Mouse (Mus musculus) CH12.LX (cell line): ENCODE results near the gene Scrt2.

Experiments
- CTCF ChIP-seq, 2 experiments: IDR thresholded peaks in 1 of 2; conservative IDR thresholded peaks in 1 of 2; 2 replicates each; pipeline ENCODE4 v1.5.1; 2011 to 2012; ENCODE audit warnings: low read depth in 2 of 2, low read length in 2 of 2, improper control_type of control experiment in 1 of 2, inconsistent platforms in 1 of 2, mild to moderate bottlenecking in 1 of 2, moderate library complexity in 1 of 2
- E2F4 ChIP-seq: IDR thresholded peaks from 2 replicates; pipeline ENCODE4 v1.6.1; 2011; ENCODE audit warnings: low read depth, low read length, improper control_type of control experiment; ENCODE audit not compliant: insufficient replicate concordance
- MAX ChIP-seq: IDR thresholded peaks from 2 replicates; pipeline ENCODE4 v1.6.1; 2011; ENCODE audit warnings: low read length, improper control_type of control experiment
- NELFE ChIP-seq: IDR thresholded peaks from 2 replicates; pipeline ENCODE4 v1.6.1; 2011; ENCODE audit warnings: low read depth, low read length, improper control_type of control experiment
- NRF1 ChIP-seq: IDR thresholded peaks from 2 replicates; pipeline ENCODE4 v1.6.1; 2014; ENCODE audit warnings: low read depth, mild to moderate bottlenecking, inconsistent platforms, low read length, improper control_type of control experiment, moderate library complexity
- POLR2A ChIP-seq: IDR thresholded peaks from 2 replicates; pipeline ENCODE4 v1.6.1; 2011; ENCODE audit warnings: low read depth, mild to moderate bottlenecking, improper control_type of control experiment, low read length
- ZKSCAN1 ChIP-seq: IDR thresholded peaks from 2 replicates; pipeline ENCODE4 v1.6.1; 2012; ENCODE audit warnings: low read depth, inconsistent platforms, low read length, improper control_type of control experiment, borderline replicate concordance
- ZNF384 ChIP-seq: IDR thresholded peaks from 2 replicates; pipeline ENCODE4 v1.6.1; 2012; ENCODE audit warnings: low read depth, low read length, improper control_type of control experiment, inconsistent platforms

DNA sequence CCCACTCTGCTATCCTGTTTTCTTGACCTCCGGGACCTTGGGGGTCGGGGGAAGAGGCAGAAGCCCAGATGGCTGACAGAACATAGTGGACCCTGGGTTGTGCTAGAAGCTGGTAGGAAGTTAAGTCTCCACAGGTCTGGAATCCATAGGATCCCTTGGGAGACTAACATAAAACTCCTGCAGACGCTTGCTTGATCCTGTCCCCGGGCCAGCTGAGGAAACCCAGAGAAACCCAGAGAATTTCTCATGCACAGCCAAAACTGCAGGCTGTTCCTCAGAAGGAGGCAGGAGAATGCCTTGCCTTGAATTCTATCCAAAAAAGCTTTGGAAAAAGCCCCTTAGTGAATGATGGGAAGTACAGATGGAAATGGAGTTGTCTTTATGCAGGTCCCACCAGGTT lies 2.1 kb downstream of the Scrt2 start:
- TF ChIP-seq ZKSCAN1 (no peak), CTCF (conservative IDR thresholded peaks at IDR 0.05 in 1 of 2, IDR thresholded peaks at IDR 0.05 in 1 of 2; ENCODE audit: low read depth in 2 of 2, low read length in 2 of 2) (no peak), NELFE (no peak), POLR2A (no peak), ZNF384 (no peak), NRF1 (no peak), MAX (no peak), E2F4 (no peak)
